Mouse (Mus musculus): ENCODE results near the gene Nmnat3. TPM values are rescaled to one million over a fixed set of nuclear protein-coding genes. Genes with fewer than 3 reads are reported as not detected.

Nmnat3 gene
- polyA plus RNA-seq, 1 experiment from 2014 or later: 4.3 TPM

DNA sequence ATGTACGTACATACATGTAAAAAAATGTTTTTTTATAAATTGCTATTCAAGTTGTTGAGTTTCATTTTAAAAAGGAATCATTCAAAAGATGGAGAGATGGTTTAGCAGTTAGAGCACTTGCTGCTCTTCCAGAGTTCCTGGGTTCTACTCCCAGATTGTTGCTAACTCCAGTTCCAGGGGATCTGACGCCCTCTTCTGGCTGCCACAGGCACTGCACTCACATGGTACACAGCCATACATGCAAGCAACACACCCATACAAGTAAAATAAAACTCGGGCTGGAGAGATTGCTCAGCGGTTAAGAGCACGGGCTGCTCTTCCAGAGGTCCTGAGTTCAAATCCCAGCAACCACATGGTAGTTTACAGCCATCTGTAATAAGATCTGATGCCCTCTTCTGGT is 86.1 kb downstream of the Nmnat3 start:
- H3K4me1 ChIP-seq: 0 out of 2 replicates have a peak, but pooled peaks cover 4% of the 10 kb centered on the region
- no peak overlapping the region for H3K4me3 ChIP-seq
- no peak overlapping the region for H3K9ac ChIP-seq
- H3K9me3 ChIP-seq: no peaks in the 10 kb centered on the region
- H3K36me3 ChIP-seq: no peaks in the 10 kb centered on the region
- H3K27me3 ChIP-seq: no peaks in the 10 kb centered on the region
- H3K27ac ChIP-seq: no peak overlapping the region
- no peak overlapping the region for H3K4me2 ChIP-seq (replicated peaks)
- 90% methylated on average over 5 of the region's 5 CpGs for WGBS
- no peak for ATAC-seq (ENCODE audit: insufficient number of reproducible peaks, insufficient read depth, low FRiP score, low TSS enrichment)

DNA sequence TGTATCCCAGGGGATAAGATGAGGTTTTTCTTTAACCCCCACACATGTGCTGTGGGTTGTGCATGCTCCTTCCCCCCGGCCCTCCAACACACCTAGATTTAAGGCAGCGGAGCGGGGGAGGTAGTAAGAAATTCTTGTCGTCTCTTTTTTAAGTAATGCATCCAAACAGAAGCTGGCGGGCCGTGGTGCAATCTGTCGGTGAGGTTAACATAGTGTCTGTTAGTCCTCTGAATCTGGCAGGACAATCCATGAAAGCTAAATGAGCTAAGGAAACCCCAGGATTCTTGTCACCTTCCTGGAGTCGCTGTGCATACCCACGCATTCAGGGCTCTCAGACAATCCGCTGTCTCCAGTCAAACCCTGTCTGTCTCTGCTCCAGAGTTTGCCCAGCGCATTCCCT is 87.7 kb downstream of the Nmnat3 start:
- no peaks in the 10 kb centered on the region for H3K9me3 ChIP-seq
- H3K27ac ChIP-seq: no peak overlapping the region
- H3K27me3 ChIP-seq: no peaks in the 10 kb centered on the region
- H3K36me3 ChIP-seq: no peaks in the 10 kb centered on the region
- no peak overlapping the region for H3K9ac ChIP-seq
- WGBS: 77% methylated on average over 11 of the region's 11 CpGs
- ATAC-seq (ENCODE audit: insufficient number of reproducible peaks, insufficient read depth, low FRiP score, low TSS enrichment): no peak
- no peak overlapping the region for H3K4me3 ChIP-seq
- H3K4me1 ChIP-seq: 0 out of 2 replicates have a peak, but pooled peaks cover 4% of the 10 kb centered on the region
- no peak overlapping the region for H3K4me2 ChIP-seq (replicated peaks)

DNA sequence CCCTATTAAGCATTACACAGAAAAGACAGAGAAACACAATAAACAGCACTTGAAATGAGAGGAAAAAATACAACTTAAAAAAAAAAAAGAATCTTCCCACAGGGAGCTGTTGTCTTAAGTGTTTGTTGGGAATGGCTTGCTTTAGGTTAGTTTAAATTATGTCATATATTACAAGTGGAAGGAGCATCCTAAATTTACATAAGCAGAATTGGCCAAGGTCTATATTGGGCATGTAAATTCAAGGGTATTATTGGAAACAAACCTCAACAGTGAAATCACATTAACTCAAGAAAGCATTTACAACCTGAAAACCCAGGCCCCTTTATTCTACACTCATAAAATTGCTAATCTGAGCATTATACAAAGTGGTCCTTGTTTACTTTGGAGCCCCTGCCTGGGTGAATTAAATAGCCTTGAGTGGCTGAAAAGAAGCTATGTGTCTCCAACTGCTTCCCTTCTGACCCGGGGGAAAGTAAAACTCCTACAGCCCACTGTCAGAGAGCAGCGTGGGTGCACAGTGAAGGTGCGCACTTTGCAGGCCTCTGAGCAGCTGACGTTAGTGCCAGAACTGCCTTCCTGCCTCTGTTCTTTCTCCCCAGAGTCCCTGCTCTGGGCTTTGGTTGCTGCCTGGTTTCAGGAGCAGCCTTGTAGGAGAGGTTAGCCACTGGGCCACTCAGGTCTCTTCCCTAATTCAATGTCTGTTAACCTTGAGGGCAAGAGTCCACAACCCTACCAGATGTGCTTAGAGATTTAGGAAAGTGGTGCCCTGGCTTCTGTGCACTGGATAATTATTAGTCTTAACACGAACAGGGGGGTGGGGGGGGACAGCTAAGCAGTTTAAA is 88.3 kb downstream of the Nmnat3 start:
- no peak overlapping the region for H3K9ac ChIP-seq

DNA sequence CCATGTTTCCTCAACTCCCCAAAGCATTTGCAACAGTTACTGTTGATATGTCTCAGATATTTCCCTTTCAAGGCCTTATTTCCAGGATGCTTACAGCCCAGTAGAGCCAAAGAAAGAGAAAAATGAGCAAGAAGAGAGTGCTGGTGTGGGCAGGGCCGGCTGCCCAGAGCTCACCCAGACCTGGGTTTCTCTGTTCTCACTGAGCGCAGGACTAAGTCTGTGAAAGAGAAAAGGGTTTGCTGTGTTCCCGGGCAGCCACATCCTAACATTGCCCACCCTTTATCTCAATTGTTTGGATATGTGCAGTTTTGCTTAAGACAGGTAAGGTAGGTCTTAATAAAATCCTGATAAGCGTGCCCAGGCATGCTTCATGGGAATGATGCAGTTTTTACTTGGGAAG is 92.5 kb downstream of the Nmnat3 start:
- no peak overlapping the region for H3K9ac ChIP-seq
- H3K4me1 ChIP-seq: 0 out of 2 replicates have a peak, but pooled peaks cover 4% of the 10 kb centered on the region
- H3K4me2 ChIP-seq (replicated peaks): no peak overlapping the region
- no peak overlapping the region for H3K27ac ChIP-seq
- WGBS: 75% methylated on average over 4 of the region's 4 CpGs
- H3K4me3 ChIP-seq: no peak overlapping the region
- H3K9me3 ChIP-seq: no peaks in the 10 kb centered on the region
- H3K27me3 ChIP-seq: no peaks in the 10 kb centered on the region
- no peak for ATAC-seq (ENCODE audit: insufficient number of reproducible peaks, insufficient read depth, low FRiP score, low TSS enrichment)
- H3K36me3 ChIP-seq: no peaks in the 10 kb centered on the region

More for the DNA sequence above, 88.3 kb downstream of the Nmnat3 start:
- no peaks in the 10 kb centered on the region for H3K9me3 ChIP-seq
- H3K27ac ChIP-seq: no peak overlapping the region
- no peaks in the 10 kb centered on the region for H3K27me3 ChIP-seq
- H3K4me2 ChIP-seq (replicated peaks): no peak overlapping the region
- H3K4me3 ChIP-seq: no peak overlapping the region
- 25% methylated on average over 5 of the region's 5 CpGs for WGBS
- no peak for ATAC-seq (ENCODE audit: insufficient number of reproducible peaks, insufficient read depth, low FRiP score, low TSS enrichment)
- H3K36me3 ChIP-seq: no peaks in the 10 kb centered on the region
- H3K4me1 ChIP-seq: 0 out of 2 replicates have a peak, but pooled peaks cover 4% of the 10 kb centered on the region

DNA sequence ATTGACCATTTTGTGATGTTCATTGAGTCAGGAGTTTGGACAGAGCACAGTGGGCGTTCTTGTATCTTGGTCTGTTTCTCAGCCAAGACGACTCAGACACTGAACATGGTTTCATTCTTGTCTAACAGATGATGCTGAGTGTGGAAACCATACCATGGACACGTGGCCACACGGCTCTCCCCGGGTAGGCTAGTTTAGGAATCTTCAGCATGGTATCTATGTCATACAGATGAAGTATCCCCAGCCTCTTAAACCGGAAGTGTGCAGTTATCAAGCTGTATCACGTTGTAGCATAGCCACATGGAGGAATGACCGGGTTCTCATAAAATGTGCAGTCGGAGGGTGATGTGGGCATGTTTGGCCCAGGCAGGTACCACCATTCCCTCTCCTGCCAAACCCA is 93.4 kb downstream of the Nmnat3 start:
- H3K9me3 ChIP-seq: no peaks in the 10 kb centered on the region
- H3K27me3 ChIP-seq: no peaks in the 10 kb centered on the region
- no peak overlapping the region for H3K27ac ChIP-seq
- H3K9ac ChIP-seq: no peak overlapping the region
- H3K4me2 ChIP-seq (replicated peaks): no peak overlapping the region
- no peak for ATAC-seq (ENCODE audit: insufficient number of reproducible peaks, insufficient read depth, low FRiP score, low TSS enrichment)
- no peaks in the 10 kb centered on the region for H3K36me3 ChIP-seq
- 90% methylated on average over 9 of the region's 9 CpGs for whole genome bisulfite sequencing
- H3K4me3 ChIP-seq: no peak overlapping the region
- 0 out of 2 replicates have a peak, but pooled peaks cover 4% of the 10 kb centered on the region for H3K4me1 ChIP-seq

DNA sequence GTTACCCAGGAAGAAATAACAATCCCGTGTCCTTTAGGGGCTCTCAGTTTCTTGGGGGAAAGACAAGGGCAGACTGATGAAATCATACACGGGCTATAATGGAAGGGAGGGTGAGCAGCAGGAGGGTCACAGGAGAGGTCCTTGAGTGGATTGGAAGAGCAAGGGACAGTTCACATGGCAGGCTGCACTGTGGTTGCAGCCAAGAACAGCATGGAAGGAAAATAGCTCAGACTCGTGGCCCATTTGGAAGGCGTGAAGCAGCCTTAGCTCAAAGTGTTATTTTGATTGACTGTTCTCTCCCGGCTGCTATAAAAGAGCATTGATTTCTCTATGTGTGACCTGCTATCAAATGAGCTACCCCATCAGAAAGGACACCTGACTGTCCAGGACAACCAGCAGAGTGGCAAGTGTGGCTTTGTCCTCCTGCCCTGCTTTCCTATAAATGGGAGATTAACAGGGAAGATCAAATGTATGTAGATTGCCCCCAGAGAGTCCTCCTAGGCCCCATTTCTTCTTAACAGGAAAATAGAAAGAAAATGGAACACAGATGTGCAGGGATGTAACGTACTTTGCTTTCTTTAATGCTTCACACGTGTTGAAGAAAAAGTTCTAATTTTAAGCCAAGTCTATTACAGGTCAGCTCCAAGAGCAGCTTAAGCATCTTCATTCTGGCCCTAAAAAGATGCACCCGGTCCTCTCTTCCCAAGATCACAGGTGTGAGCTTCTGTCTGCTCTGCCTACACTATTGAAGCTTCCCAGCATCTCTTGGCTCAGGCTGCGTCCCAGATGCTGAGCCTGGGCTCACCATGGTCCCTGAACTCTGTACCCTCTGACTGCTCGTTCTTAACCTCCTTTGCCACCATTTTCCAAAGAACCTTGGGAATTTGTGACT is 100.8 kb downstream of the Nmnat3 start:
- Histone ChIP-seq H3K4me1 (peaks cover 13% of the 10 kb centered on the region), H3K4me3 (no peak overlapping the region), H3K9ac (no peak overlapping the region), H3K27ac (0 out of 2 replicates have a peak overlapping the region, but pooled peaks have one; percentile 32), H3K27me3 (no peaks in the 10 kb centered on the region), H3K9me3 (no peaks in the 10 kb centered on the region), H3K36me3 (no peaks in the 10 kb centered on the region), H3K4me2 (replicated peaks) (no peak overlapping the region)
- WGBS: 42% methylated on average over 10 of the region's 10 CpGs
- ATAC-seq (ENCODE audit: insufficient number of reproducible peaks, insufficient read depth, low FRiP score, low TSS enrichment): no peak

- Histone ChIP-seq H3K9me3 (no peaks in the 10 kb centered on the region), H3K4me2 (replicated peaks) (no peak overlapping the region), H3K27me3 (no peaks in the 10 kb centered on the region), H3K9ac (no peak overlapping the region), H3K4me1 (peaks cover 13% of the 10 kb centered on the region), H3K36me3 (no peaks in the 10 kb centered on the region), H3K27ac (0 out of 2 replicates have a peak overlapping the region, but pooled peaks have one; percentile 31), H3K4me3 (no peak overlapping the region)
- no peak for ATAC-seq (ENCODE audit: insufficient number of reproducible peaks, insufficient read depth, low FRiP score, low TSS enrichment)
- WGBS: 61% methylated on average over 5 of the region's 5 CpGs
Observed at GRCm38 (mm10) chr9:98388633-98388965, 101.4 kb downstream of the Nmnat3 start.

DNA sequence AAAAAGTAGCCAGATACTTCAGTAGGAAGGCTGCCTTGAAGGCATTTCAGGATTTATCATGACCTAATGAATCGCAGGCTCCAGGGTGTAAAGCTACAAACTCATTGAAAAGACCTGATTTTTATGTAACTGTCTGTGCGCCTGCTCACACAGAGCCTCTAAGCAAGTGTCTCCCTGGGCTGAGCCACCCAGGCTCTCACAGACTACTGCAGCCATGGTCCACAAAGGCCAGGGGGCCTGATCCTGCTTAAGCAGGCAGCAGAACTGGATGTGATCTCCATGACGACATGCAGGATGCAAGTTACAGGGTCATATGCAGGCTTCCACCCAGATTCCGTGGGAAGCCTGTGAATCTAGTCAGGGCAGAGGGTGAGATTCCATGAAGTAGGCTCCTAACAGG is 106.3 kb downstream of the Nmnat3 start:
- 72% methylated on average over 4 of the region's 4 CpGs for WGBS
- Histone ChIP-seq H3K9ac (no peak overlapping the region), H3K27ac (no peak overlapping the region), H3K9me3 (no peaks in the 10 kb centered on the region), H3K36me3 (no peaks in the 10 kb centered on the region), H3K4me3 (no peak overlapping the region), H3K4me1 (peaks cover under 1% of the 10 kb centered on the region), H3K4me2 (replicated peaks) (no peak overlapping the region), H3K27me3 (no peaks in the 10 kb centered on the region)
- ATAC-seq (ENCODE audit: insufficient number of reproducible peaks, insufficient read depth, low FRiP score, low TSS enrichment): no peak

- no peak overlapping the region for H3K4me2 ChIP-seq (replicated peaks)
- no peak overlapping the region for H3K27ac ChIP-seq
- ATAC-seq (ENCODE audit: insufficient number of reproducible peaks, insufficient read depth, low FRiP score, low TSS enrichment): no peak
Observed at GRCm38 (mm10) chr9:98397211-98397610, 110.0 kb downstream of the Nmnat3 start.

GRCm38 (mm10) chr9:98397866-98398265 is 110.6 kb downstream of the Nmnat3 start:
- Histone ChIP-seq H3K4me3 (no peak overlapping the region), H3K9ac (no peak overlapping the region), H3K9me3 (no peaks in the 10 kb centered on the region), H3K4me1 (no peaks in the 10 kb centered on the region), H3K4me2 (replicated peaks) (no peak overlapping the region), H3K27me3 (no peaks in the 10 kb centered on the region), H3K27ac (no peak overlapping the region), H3K36me3 (no peaks in the 10 kb centered on the region)
- 75% methylated on average over 3 of the region's 3 CpGs for WGBS
- no peak for ATAC-seq (ENCODE audit: insufficient number of reproducible peaks, insufficient read depth, low FRiP score, low TSS enrichment)

More at GRCm38 (mm10) chr9:98397211-98397610, 110.0 kb downstream of the Nmnat3 start:
- WGBS: 82% methylated on average over 6 of the region's 6 CpGs
- Histone ChIP-seq H3K27me3 (no peaks in the 10 kb centered on the region), H3K4me3 (no peak overlapping the region), H3K9me3 (no peaks in the 10 kb centered on the region), H3K4me1 (no peaks in the 10 kb centered on the region), H3K9ac (no peak overlapping the region), H3K36me3 (no peaks in the 10 kb centered on the region)

DNA sequence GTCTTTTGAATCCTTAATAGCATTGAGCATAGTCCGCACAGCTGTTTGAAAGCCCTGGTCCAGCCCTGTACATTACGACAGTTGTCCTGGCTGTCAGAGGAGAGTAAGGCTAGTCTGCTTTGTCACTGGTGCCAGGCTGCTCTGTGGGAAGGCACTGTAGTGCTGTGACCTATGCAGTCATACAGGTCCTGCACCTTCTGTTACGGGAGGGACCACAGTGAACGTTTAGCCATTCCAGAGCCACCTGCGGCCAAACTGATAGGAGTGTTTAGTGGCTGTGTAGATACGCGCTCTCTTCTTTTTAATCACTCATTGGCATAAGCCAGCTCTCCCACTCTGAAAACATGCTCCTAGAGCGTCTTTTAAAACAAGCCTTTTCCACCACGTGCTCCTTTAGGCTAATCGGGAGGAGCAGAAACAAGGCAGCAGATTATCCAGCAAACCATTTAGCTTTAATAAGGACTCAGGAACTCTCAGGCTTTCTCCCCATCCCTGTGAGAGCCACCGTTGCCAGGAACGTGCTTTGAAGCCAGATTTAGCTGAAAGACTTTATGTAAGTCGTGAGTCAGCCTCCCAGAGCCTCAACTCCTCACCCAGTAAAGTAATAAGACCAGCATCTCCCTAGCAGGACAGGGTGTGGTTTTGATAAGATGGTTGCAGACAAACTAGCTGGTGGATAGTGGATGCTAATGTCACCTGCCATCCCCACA is 113.1 kb downstream of the Nmnat3 start:
- H3K9me3 ChIP-seq: no peaks in the 10 kb centered on the region
- no peak overlapping the region for H3K4me2 ChIP-seq (replicated peaks)
- no peaks in the 10 kb centered on the region for H3K36me3 ChIP-seq
- H3K9ac ChIP-seq: no peak overlapping the region
- H3K27ac ChIP-seq: no peak overlapping the region
- WGBS: 81% methylated on average over 13 of the region's 13 CpGs
- H3K4me1 ChIP-seq: no peaks in the 10 kb centered on the region
- H3K4me3 ChIP-seq: no peak overlapping the region
- no peaks in the 10 kb centered on the region for H3K27me3 ChIP-seq
- ATAC-seq (ENCODE audit: insufficient number of reproducible peaks, insufficient read depth, low FRiP score, low TSS enrichment): no peak

Measured in embryonic facial prominence, embryonic 12.5 days (tissue).